Mouse (Mus musculus) embryo, embryonic 10 days (tissue): ENCODE data around the gene Rsph10b.

Source experiments
- DNase-seq: peaks from one replicate; pipeline ENCODE4 v3.0.0-alpha.2; 2015; ENCODE audit warnings: low spot score

Rsph10b gene

DNA sequence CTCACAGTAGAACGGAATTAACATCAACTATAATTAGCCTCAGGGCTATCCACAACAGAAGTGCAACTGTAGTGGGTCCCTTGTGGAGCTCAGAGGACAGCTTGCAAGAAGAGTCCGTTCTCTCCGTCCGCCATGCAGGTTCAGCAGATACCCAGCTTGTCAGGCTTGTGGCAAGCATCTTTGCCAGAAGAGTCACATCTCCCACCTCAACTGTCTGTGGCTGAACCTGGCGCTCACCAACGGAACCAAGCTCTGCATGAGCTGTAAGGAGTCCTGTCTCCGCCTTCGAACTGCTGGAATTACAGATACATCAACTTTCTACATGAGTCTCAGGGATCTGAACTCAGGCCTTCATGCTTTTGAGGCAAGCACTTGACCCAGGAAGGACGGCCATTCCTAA, 3.3 kb downstream of the Rsph10b start:
- no peak for DNase-seq

DNA sequence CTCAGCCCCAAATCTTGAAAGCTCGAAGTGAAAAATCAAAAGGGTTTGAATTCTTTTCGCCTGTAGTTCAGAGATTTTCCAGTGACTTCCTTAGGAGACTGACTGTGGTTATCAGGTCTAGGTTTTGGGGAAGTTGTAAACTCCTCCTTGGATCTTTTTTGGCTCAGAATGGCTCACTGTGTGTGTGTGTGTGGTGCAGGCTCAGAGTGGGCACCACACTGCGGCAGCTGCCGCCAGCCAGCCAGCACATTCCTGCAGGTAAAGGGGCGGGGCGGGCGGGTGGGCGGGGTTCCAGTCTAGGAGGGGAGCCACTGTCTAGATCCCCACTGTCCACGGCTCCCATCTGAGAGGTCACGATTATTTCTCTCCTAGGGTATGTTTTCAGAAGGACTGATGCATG, 8.8 kb downstream of the Rsph10b start:
- DNase-seq = no peak

DNA sequence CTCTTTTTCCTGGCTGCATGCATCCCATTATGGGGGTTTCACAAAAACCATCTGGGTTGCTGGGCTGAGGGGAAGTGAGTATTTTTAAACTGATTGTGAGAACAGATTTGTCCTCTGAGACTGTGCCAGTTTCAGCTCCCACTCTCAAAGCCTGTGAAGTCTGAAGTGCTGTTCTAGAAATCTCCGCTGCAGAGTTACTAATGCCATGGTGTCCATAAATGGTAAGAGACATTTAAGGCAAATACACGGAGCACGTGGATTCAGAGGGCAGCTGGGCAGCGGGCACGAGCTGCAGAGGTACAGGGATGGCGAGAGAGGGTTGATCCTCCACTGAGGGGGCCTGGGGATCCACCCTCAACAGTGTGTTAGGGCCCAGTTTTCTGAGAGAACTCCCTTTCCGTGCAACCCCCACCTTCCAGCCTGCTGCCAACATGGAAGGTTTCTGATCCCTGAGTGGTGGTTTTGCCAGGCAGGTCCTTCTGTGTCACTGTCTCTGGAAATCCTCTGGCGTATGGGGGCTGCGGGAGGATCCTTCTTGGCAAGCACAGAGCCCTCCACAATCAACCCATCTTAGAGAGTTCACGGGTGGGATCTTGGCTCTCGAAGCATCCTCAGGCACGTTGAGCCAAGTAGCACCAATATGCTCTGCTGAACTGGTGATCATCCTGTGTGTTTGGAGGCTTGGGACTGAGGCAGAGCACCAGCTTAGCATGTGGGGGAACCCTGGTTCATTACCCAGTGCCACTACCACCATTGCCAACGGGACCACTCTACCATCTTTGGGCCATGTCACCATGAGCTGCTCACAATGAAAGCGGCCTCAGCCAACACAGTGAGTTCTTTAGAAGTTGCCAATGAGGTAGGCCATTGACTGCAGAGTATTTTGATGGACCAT, 10.6 kb downstream of the Rsph10b start:
- DNase-seq = no peak

DNA sequence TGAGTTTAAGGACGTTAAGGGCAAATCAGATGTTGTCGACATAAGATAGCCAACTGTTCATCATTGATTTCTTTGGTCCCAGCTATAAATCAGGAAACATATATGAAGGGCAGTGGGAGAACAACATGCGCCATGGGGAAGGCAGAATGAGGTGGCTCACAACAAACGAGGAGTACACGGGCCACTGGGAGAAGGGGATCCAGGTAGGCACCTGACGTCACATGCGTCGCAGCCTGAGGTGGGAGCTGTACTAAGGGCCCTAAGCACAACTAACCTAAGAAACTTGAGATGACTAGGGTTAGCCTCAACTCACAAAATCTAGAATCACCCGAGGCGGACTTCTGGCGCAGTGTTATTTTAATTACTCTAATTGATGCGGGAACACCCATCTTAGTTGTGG, 15.5 kb downstream of the Rsph10b start:
- no peak for DNase-seq

DNA sequence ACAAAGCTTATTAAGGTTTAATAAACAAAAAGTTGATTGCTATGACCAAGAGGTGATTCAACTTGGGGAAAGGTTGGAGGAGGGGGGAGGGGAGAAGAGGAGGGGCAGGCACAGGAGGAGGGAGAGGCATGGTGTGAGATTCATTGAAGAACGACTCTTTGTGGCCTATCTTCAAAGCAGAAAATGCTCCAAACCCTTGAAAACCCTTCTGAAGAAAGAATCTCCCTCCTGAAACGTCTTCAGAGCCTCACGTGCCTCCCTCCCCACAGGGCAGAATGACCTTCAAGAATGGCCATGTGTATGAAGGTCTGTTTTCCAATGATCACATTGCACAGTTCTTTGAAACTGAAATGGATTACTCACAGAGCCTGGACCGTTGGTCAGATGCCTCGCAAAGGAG, 17.2 kb downstream of the Rsph10b start:
- no peak for DNase-seq

DNA sequence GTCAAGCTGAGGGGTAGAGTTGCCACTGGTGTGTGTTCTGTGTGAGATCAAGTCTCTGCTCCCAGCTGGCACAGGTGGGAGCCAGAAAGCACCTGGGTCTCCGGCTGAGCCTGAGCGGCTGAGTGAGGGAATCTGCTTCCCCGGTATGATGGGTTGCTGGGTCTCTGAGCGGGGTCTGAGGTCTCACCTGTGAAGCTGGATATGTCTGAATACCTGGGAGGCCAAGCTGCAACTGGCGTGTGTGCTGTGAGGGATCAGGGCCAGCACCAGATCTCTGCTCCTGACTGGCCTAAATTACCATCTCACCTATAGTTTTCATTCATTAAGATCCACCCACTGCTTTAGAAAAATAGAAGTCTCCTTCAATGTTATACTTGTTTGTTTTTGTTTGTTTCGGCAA, 24.3 kb downstream of the Rsph10b start:
- no peak for DNase-seq

DNA sequence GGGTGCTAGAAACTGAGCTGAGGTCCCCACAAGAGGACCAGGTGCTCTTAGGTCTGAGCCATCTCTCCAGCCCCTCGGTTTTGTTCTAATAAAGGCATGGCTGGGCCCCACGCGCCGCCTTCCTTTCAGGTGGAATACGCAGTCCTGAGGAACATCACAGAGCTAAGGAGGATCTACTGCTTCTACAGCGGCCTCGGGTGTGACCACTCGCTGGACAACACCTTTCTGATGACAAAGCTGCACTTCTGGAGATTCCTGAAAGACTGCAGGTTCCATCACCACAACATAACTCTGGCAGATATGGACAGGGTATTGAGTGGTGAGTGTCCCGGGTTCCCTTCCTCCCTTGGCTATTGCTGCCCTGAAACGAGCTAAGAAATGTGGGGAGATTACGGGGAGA, 26.7 kb downstream of the Rsph10b start:
- no peak for DNase-seq

DNA sequence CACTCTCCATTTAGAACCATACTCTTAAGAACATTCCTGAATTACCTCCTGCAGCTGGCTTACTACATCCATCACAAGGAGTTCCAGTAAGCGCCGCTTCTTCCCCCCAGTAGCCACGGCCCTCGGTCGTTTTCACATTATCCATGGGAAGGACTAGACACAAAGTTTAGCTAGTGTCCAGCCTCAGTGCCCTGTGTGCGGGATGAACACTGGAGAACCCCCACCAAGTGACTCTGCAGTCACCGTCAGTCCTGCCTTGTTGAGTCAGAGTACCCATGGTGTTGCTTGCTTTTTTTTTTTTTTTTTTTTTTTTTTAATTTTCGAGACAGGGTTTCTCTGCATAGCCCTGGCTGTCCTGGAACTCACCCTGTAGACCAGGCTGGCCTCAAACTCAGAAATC, 28.3 kb downstream of the Rsph10b start:
- no peak for DNase-seq

DNA sequence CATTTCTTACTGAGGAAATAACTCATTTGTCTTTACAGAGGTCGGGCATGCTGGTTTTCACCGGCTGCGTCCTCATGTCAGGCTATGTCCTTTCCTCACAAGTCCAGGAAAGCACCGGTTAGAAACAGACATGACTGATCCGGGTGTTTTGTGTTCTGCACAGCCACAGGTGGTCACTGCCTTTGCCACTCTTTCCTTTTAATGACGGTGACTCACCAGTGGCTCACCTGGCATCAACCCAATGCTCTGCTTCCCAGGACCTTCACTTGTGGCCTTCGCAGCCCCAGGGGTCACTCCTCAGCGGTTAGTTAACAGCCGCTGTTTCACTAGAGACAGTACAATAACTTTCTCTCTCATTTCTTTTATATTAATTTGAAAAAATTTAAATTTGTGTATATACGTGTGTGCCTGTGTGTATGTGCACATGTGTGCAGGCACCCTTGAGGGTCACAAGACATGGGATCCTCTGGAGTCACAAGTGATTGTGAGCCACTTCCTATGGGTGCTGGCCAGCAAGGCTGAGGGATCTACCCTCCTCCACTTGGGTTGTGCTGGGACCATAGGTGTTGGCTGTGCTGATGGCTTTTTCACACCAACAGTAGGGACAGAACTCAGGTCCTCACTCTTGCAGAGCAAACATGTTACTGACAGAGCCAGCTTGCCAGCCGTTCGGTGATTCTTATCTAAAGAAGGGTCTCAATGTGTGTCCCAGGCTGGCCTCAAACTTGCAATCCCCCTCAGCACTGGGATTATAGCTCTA, 32.9 kb downstream of the Rsph10b start:
- no peak for DNase-seq

DNA sequence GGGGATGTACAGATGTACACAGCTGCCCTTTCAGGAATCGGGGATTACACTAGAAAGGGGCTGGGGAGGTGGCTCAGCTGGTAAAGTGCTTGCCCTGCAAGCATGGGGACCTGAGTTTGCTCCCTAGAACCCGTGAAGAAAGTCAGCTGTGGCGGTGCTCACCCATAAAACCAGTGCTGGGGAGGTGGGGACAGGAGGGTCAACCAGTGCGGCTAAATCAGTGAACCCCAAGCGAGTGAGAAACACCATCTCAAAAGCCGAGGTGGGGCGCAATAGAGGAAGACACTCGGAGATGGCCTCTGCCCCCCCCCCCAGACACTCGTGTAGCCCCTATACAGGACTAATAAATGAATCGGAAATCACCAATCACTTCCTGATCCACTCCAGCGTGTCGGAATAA, 33.8 kb downstream of the Rsph10b start:
- DNase-seq = no peak

DNA sequence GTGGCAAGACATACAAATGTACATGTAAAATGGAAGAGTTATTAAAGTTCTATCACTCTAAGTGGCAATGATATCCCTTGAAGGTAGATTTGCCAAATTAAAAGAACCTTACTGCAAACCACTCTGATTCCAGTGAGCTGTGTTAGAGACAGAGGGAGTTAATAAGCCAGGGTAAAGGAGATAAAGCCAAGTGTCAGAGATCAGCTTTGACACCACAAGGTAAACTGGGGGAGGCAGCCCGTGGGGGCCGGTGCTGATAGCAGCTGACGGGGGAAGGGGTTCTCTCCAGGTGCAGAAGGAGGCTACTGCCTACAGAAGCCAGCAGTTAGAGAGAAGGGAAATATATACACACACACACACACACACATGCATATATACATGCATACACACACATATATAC, 39.8 kb downstream of the Rsph10b start:
- no peak for DNase-seq

DNA sequence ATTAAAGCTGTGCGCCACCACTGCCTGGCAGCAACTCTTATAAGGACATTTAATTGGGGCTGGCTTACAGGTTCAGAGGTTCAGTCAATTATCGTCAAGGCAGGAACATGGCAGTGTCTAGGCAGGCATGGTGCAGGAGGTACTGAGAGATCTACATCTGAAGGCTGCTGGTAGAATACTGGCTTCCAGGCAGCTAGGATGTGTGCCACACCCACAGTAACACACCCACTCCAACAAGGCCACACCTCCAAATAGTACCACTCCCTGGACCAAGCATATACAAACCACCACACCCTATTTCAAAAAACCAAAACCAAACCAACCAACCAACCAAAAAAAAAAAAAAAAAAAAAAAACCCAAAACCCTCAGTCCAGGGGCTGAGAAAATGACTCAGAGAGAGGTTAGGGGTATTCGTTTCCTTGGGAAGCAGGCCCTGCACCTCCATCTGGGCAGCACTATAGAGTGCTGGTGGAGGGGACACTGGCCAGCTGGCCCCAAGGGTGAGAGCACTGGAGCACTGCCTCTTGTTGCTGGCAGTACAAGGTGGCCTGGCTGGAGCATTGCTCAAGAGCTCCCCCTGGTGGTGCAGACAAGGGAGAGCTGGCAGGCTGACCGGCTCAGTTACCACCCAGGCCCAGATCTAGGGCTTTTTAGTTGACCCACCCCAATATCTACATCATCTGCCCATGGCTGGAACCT, 42.2 kb downstream of the Rsph10b start:
- peak; percentile 78 for DNase-seq

DNA sequence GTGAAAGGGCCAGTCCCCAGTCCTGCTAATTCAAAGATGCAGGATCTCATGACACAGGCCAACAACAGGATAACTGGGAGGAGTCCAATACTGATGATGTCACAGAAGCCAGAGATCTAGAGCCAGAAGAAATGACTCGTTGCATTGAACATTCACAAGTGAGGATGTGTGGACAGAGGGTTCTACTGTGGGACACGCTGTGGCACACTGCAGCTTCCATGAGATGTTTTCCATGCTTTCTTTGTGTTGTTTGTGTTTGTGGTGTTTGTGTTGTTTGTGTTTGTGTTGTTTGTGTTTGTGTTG, 42.7 kb downstream of the Rsph10b start:
- DNase-seq = no peak

DNA sequence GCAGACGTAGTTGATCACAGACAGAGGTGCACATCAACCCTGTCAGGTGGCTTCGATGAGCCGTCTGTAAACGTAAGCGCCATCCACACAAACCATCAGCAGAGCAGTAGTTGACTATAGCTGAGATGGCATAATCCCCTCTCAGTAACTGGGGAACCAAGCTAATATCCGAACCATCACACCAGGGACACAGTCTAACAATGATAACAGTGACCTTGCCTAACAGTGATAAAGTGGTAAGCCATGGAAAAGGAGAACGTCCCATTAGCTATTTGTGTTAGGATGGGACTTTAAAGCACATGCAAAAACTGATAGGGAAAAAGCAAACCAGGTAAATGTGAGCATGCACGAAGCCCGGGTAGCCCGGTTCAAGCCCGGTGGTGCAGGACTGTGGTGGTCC, 43.4 kb downstream of the Rsph10b start:
- DNase-seq = no peak

DNA sequence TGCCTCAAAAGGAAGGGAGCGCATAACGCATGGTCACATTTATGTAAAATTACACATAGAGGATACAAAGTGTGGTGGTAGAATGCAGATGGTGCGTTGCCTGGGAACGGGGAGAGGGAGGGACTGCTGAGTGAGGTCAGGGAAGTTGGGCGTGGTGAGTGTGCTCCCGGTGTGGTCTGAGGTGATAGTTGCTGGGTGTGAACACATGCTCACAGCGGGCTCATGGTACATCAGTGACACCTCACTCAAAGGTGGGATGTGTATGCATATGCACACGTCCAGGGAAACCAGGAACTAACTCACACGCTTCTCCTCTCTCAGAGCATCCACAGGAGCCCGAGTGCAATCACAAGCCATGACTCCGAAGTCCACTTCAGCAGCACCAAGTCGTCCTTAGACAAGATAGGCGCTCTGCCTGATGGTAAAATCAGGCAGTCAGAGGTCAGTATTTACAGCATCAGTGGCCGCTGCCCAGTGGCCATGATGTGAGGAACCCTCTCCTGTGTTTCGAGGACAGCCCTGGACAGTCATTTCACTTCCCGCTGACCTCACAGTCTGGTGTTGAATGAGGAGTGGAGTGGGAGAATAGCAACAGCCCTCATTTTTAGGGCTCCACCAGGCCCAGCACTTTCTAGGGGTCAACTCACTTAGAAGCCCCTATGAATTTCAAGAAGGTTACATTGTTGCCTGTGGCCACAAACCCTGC, 44.0 kb downstream of the Rsph10b start:
- no peak for DNase-seq

DNA sequence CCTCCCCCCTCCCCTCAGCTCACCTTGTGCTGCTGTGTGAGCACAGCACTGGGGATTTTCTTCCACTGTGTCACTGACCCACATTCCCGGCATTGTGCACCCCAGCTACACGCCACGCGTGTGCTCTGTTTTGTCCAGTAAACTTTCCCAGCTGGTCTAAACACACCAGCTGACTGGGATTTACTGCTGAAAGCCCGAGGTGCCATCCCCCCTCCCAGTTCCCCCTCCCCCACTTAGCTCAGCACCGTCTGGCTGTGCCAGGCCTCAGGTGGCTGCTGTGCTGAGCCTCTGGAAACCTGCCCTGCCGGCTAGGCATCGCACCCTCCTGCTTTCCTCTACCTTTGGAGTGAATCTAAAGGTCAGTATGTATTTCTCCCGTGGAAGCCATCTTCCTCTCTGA, 48.0 kb downstream of the Rsph10b start:
- DNase-seq = no peak

DNA sequence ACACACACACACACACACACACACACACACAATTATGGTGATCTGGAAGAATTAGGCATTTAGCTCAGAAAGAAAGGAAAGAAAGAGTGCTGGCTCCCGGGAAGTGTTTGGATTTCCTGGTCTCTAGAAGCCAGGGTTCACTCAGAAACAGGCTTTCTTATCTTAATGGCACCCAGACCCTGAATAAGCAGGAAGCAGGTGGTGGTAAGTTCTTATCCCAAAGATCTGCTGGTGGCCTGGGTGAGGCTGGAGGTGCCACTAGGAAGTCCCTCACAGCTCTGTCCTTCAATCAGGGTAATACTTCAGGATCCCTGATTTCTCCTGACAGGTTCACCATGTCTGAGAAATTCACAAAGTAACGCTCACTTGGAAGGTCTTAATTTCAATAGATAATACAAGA, 49.5 kb downstream of the Rsph10b start:
- no peak for DNase-seq

DNA sequence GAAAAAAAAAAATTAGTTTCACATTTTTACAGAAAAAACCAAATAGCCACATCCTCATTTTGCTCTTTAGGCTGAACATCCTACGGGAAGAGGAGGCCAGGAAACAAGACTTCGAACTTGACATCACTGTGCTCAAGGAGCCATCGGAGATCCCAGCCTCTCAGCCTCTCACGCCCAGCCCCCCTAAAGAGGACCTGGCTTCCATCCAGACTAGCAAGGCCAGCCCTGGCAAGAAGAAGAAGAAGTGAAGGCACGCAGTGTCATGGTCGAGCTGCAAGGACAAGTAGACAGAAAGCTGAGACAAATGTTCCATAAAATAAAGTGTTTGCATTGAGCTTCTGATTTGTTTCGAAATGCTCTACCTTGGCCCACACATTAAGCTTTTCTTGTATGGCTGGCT, 52.5 kb downstream of the Rsph10b start:
- DNase-seq = no peak

DNA sequence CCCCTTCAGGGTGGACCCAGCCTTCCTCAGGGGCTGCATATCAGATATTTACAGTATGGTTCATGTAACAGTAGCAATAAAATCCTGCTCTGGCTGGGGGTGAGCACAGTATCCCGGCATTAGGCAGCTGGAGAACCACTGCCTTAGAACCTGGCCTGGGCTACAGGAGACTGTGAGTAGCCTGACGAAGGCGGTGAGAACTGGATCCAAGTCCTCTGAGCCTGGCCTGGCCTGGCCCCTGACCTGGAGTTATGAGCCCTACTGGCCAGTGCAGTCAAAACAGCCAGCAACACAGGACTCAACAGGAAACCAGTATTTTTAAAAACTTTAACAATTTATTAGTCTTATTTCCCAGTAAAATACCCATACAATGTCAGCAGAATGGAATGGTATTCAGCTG, 54.8 kb downstream of the Rsph10b start:
- DNase-seq = no peak

DNA sequence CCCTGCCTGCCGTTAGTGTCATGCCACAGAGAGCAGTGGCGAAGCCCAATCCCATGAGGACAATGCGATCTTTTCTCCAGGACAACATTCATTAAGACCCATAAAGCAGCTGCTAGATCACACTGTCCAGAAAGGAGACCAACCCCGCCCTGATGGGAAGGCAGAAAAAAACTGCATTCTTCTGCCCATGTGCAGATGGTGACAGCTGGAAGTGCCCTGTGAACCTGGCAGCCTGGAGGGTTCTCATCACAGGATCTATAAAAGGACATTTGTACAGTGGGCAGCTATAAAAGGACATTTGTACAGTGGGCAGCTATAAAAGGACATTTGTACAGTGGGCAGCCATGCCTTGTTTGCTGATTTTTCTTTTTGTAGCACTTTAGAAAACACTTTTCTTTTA, 56.2 kb downstream of the Rsph10b start:
- DNase-seq = no peak

DNA sequence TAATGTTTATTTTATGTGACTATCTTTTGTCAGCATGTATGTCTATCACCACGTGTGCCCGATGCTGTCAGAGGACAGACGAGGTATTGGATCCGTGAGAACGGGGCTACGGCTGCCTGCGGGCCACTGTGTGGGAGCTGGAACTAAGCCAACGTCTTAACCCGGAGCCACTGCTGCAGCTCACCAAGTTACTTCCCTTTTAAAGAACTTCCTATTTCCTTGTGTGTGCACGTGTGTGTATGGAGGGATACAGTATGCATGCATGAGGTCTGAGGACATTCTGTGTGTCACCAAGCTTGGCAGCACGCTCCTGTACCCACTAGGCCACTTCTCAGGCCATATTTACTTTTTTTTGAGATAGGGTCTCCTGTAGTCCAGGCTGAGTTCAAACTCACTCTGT, 57.3 kb downstream of the Rsph10b start:
- DNase-seq = no peak

DNA sequence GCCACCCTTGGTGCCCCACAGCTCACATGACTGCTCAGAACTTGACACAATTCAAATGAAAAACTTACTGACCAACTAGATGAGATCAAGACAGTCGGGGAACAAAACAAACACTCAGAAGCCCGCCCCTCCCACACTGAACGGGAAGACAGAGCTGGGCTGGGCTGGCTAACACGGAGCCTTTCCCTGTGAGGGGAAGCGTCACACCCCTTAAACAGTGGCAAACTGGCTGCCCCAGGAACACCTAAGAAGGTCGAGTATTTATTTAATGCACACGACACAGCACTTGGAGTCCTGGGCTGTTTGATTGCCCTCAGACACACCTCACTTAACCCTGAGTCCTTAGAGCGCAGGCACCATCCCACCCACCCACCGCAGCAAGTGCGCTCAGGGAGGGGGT, 59.8 kb downstream of the Rsph10b start:
- no peak for DNase-seq

DNA sequence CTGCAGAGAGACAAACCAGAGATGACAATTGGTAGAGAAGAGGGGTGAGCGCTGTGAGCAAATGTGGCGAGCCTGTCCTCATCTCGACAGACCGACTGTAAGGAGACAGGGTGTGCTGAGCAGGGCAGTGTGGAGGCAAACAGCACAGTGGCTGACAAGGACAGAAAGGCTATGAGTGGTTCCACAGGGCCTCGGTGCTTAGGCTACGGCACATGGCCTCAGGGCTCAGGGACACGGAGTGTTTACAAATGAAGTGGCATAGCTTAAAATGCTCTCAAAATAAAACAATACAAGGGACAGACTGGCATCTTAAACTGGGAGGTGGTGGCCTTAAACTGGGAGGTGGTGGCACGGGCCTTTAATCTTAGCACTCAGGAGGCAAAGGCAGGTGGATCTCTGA, 60.4 kb downstream of the Rsph10b start:
- DNase-seq = no peak
